Mouse (Mus musculus) forebrain, postnatal 0 days (tissue): ENCODE results near the gene Pak6. TPM values are rescaled to one million over a fixed set of nuclear protein-coding genes. Genes with fewer than 3 reads are reported as not detected.

Experiments used
- ATAC-seq: fragments of 200-750 bp; cut with Nextera tagmentation; 2 replicates; pipeline ENCODE4 v1.8.0; 2017; ENCODE audit warnings: mild to moderate bottlenecking, moderate library complexity
- DNase-seq: peaks from one replicate; pipeline ENCODE4 v3.0.0-alpha.2; 2015
- H3K27ac ChIP-seq: fragments of 300-500 bp; sonication (generic); 2 replicates; pipeline ENCODE4 v1.5.1; 2014; ENCODE audit warnings: low read depth, mild to moderate bottlenecking, antibody characterized with exemption, low read length, moderate library complexity, mixed read lengths
- H3K27me3 ChIP-seq: fragments of 300-500 bp; sonication (generic); 2 replicates; pipeline ENCODE4 v1.6.1; 2014; ENCODE audit warnings: mild to moderate bottlenecking, low read length, mixed read lengths; ENCODE audit not compliant: insufficient read depth
- H3K36me3 ChIP-seq: fragments of 300-500 bp; sonication (generic); 2 replicates; pipeline ENCODE4 v1.6.1; 2014; ENCODE audit warnings: mild to moderate bottlenecking, moderate library complexity; ENCODE audit not compliant: insufficient read depth
- H3K4me1 ChIP-seq: fragments of 300-500 bp; sonication (generic); 2 replicates; pipeline ENCODE4 v1.6.1; 2014; ENCODE audit warnings: antibody characterized with exemption; ENCODE audit not compliant: insufficient read depth
- H3K4me2 ChIP-seq: fragments of 300-500 bp; sonication (generic); 2 replicates; pipeline ENCODE4 v1.6.1; 2014; ENCODE audit warnings: low read depth, mild to moderate bottlenecking, moderate library complexity
- H3K4me3 ChIP-seq: fragments of 300-500 bp; sonication (generic); 2 replicates; pipeline ENCODE4 v1.5.1; 2014; ENCODE audit warnings: low read depth, low read length, mixed read lengths
- H3K9ac ChIP-seq: fragments of 300-500 bp; sonication (generic); 2 replicates; pipeline ENCODE4 v1.6.1; 2014; ENCODE audit warnings: mild to moderate bottlenecking
- H3K9me3 ChIP-seq: fragments of 300-500 bp; sonication (generic); 2 replicates; pipeline ENCODE4 v1.6.1; 2016; ENCODE audit warnings: low read length
- CTCF ChIP-seq: sonication (generic); IDR thresholded peaks from 2 replicates; pipeline ENCODE4 v1.5.1; 2016; ENCODE audit warnings: antibody characterized with exemption, control low read depth, low read depth
- WGBS: fragments of 180-500 bp; shearing (Covaris S2); extraction: QIAGEN DNeasy Blood & Tissue Kit; methylation state at CpG from one replicate; pipeline ENCODE4 v1.1.7; 2014; 5-methylcytosine and 5-hydroxymethylcytosine counted together
- polyA plus RNA-seq: library from polyadenylated mRNA; unstranded; fragments of >200 nt; fragmentation: Nextera tagmentation; extraction: Ambion mirVana; gene quantifications from 2 replicates; pipeline ENCODE4 v1.2.1, GENCODE M21; 2015
- total RNA-seq: library from RNA; depleted of rRNA; stranded (reverse); fragments of >200 nt; gene quantifications from 2 replicates; pipeline ENCODE4 v1.2.3, GENCODE M21; 2014

Gene Pak6
- total and polyA plus RNA-seq, 2 experiments from 2014 or later = 61.9 to 84.4 TPM

GRCm38 (mm10) chr2:118663804-118664766 is 982 bp downstream of the Pak6 start:
- Histone ChIP-seq H3K4me1 (peaks cover 27% of the 10 kb centered on the region), H3K4me3 (peak overlapping the region; percentile 58), H3K27ac (peak overlapping the region; percentile 74), H3K4me2 (peak overlapping the region; percentile 69), H3K9me3 (no peaks in the 10 kb centered on the region), H3K27me3 (no peaks in the 10 kb centered on the region), H3K36me3 (no peaks in the 10 kb centered on the region), H3K9ac (peak overlapping the region; percentile 68)
- DNase-seq (peak; percentile 46), ATAC-seq (peak; percentile 21)
- no peak; the same call in 1 of the 2 replicates for TF ChIP-seq CTCF
- 42% methylated on average over 19 of the region's 19 CpGs for WGBS

- Histone ChIP-seq H3K9me3 (no peaks in the 10 kb centered on the region), H3K9ac (no peak overlapping the region; the same call in 1 of the 2 replicates), H3K36me3 (no peaks in the 10 kb centered on the region), H3K4me1 (peaks cover 20% of the 10 kb centered on the region), H3K27me3 (no peaks in the 10 kb centered on the region), H3K27ac (no peak overlapping the region), H3K4me2 (peak overlapping the region; percentile 69), H3K4me3 (no peak overlapping the region; the same call in 1 of the 2 replicates)
- 88% methylated on average over 3 of the region's 3 CpGs for WGBS
- TF ChIP-seq CTCF = no peak
- DNase-seq (no peak), ATAC-seq (no peak)
These were observed 1.9 kb downstream of the Pak6 start for GRCm38 (mm10) chr2:118664975-118665516.

GRCm38 (mm10) chr2:118665616-118666015 is 2.5 kb downstream of the Pak6 start:
- ATAC-seq (no peak), DNase-seq (no peak)
- peaks cover 19% of the 10 kb centered on the region for H3K4me1 ChIP-seq
- H3K9me3 ChIP-seq = no peaks in the 10 kb centered on the region
- WGBS = 87% methylated on average over 4 of the region's 4 CpGs
- H3K27me3 ChIP-seq = no peaks in the 10 kb centered on the region
- H3K4me3 ChIP-seq = no peak overlapping the region
- no peak overlapping the region for H3K9ac ChIP-seq
- H3K4me2 ChIP-seq = peak overlapping the region; percentile 69
- no peaks in the 10 kb centered on the region for H3K36me3 ChIP-seq
- no peak overlapping the region for H3K27ac ChIP-seq
- TF ChIP-seq CTCF = no peak

- Histone ChIP-seq H3K27me3 (no peaks in the 10 kb centered on the region), H3K4me3 (no peak overlapping the region), H3K27ac (no peak overlapping the region), H3K9ac (no peak overlapping the region), H3K4me1 (peaks cover 19% of the 10 kb centered on the region), H3K36me3 (no peaks in the 10 kb centered on the region), H3K9me3 (no peaks in the 10 kb centered on the region), H3K4me2 (no peak overlapping the region)
- no peak for DNase-seq
- 67% methylated on average over 5 of the region's 5 CpGs for WGBS
- no peak for ATAC-seq
- TF ChIP-seq CTCF = no peak
These were observed 4.1 kb downstream of the Pak6 start for GRCm38 (mm10) chr2:118667181-118667580.

- H3K36me3 ChIP-seq = no peaks in the 10 kb centered on the region
- no peaks in the 10 kb centered on the region for H3K27me3 ChIP-seq
- no peak overlapping the region for H3K9ac ChIP-seq
- TF ChIP-seq CTCF = no peak
- H3K9me3 ChIP-seq = no peaks in the 10 kb centered on the region
- H3K4me2 ChIP-seq = no peak overlapping the region
- no peak overlapping the region for H3K4me3 ChIP-seq
- no peak overlapping the region for H3K27ac ChIP-seq
- DNase-seq (no peak), ATAC-seq (no peak)
- WGBS = 71% methylated on average over 6 of the region's 6 CpGs
- peaks cover 10% of the 10 kb centered on the region for H3K4me1 ChIP-seq
These were observed 6.1 kb downstream of the Pak6 start for GRCm38 (mm10) chr2:118669245-118669644.

- Histone ChIP-seq H3K9ac (no peak overlapping the region), H3K4me1 (peaks cover 10% of the 10 kb centered on the region), H3K4me3 (no peak overlapping the region), H3K36me3 (no peaks in the 10 kb centered on the region), H3K4me2 (no peak overlapping the region), H3K27ac (no peak overlapping the region), H3K9me3 (no peaks in the 10 kb centered on the region), H3K27me3 (peaks cover 3% of the 10 kb centered on the region; the same call in 1 of the 2 replicates)
- WGBS = 47% methylated on average over 2 of the region's 2 CpGs
- no peak for ATAC-seq
- TF ChIP-seq CTCF = no peak
- no peak for DNase-seq
These were observed 6.7 kb downstream of the Pak6 start for GRCm38 (mm10) chr2:118669785-118670184.

- DNase-seq (no peak), ATAC-seq (no peak)
- Histone ChIP-seq H3K9ac (no peak overlapping the region), H3K4me2 (no peak overlapping the region), H3K27ac (no peak overlapping the region), H3K9me3 (no peaks in the 10 kb centered on the region), H3K27me3 (peaks cover 11% of the 10 kb centered on the region), H3K4me1 (peaks cover 3% of the 10 kb centered on the region), H3K36me3 (no peaks in the 10 kb centered on the region), H3K4me3 (no peak overlapping the region)
- TF ChIP-seq CTCF = no peak
- WGBS = 81% methylated on average over 1 of the region's 1 CpGs
These were observed 8.6 kb downstream of the Pak6 start for GRCm38 (mm10) chr2:118671728-118672127.
